In genomic region chr13:24799378-24799777, GRCm38 (mm10) we compare ENCODE assay signal across 8 mouse cellular contexts. TPM values are rescaled to one million over a fixed set of nuclear protein-coding genes. Genes with fewer than 3 reads are reported as not detected.
DNase-seq lines count a peak whose midpoint lies in the region; ATAC-seq and TF ChIP-seq lines count a peak whose summit lies in the region.

No protein-coding gene starts in this region.

- H3K9ac ChIP-seq in heart, embryonic 14.5 days (ENCODE audit: low read length) = peak overlapping the region; percentile 99
- peak overlapping the region; percentile 74 for H3K9ac ChIP-seq in liver, embryonic 15.5 days

- no peak for DNase-seq in frontal cortex, postnatal 14 days (ENCODE audit: low spot score in 2 of 2)
- DNase-seq in cerebellum, postnatal 14 days = no peak
- no peak for DNase-seq in gastrocnemius, postnatal 36 days

- H3K4me1 ChIP-seq in erythroblast, embryonic 14.5 days (ENCODE audit: control insufficient read depth) = peaks cover 18% of the 10 kb centered on the region
- H3K4me1 ChIP-seq in E14TG2a.4 (replicated peaks; ENCODE audit: low read depth, low read length) = peaks cover 34% of the 10 kb centered on the region
- peaks cover 0 to 17% of the 10 kb centered on the region in 2 experiments; a peak in 3 of 4 replicates for H3K4me1 ChIP-seq in heart, embryonic 14.5 days (ENCODE audit: control insufficient read depth in 2 of 2, insufficient read depth in 2 of 2, low read length in 2 of 2)
- peaks cover 17% of the 10 kb centered on the region for H3K4me1 ChIP-seq in liver, embryonic 15.5 days (replicated peaks)

- peak overlapping the region; percentile 79 for H3K4me3 ChIP-seq in erythroblast, embryonic 14.5 days (replicated peaks)
- H3K4me3 ChIP-seq in E14TG2a.4 (replicated peaks; ENCODE audit: low read length) = peak overlapping the region; percentile 77
- H3K4me3 ChIP-seq in heart, embryonic 14.5 days (ENCODE audit: control insufficient read depth in 1 of 2, insufficient read depth in 1 of 2, low read depth in 1 of 2, low read length in 2 of 2) = peak overlapping the region in 1 of 2 experiments; percentile 99; a peak in 2 of 4 replicates
- peak overlapping the region; percentile 94 for H3K4me3 ChIP-seq in liver, embryonic 15.5 days (replicated peaks)

- WGBS in heart, embryonic 14.5 days = 60% methylated on average over 5 of the region's 5 CpGs
- WGBS in liver, embryonic 15.5 days (ENCODE audit: insufficient replicate concordance) = 66% methylated on average over 5 of the region's 5 CpGs

- ATAC-seq in erythroblast, adult 5-6 weeks (replicated peaks; ENCODE audit: low FRiP score, poor library complexity, severe bottlenecking) = no peak
- no peak for ATAC-seq in heart, embryonic 14.5 days (ENCODE audit: insufficient number of reproducible peaks, insufficient read depth, low FRiP score, low read depth)
- ATAC-seq in liver, embryonic 15.5 days (ENCODE audit: insufficient read depth) = no peak

- peaks cover 17% of the 10 kb centered on the region for H3K36me3 ChIP-seq in erythroblast, embryonic 14.5 days (ENCODE audit: control insufficient read depth)
- peaks cover 15% of the 10 kb centered on the region for H3K36me3 ChIP-seq in E14TG2a.4 (ENCODE audit: insufficient read depth, low read length)
- H3K36me3 ChIP-seq in heart, embryonic 14.5 days (ENCODE audit: control insufficient read depth, insufficient read depth, low read length) = 0 out of 2 replicates have a peak, but pooled peaks cover 3% of the 10 kb centered on the region
- no peaks in the 10 kb centered on the region; the same call in 1 of the 2 replicates for H3K36me3 ChIP-seq in liver, embryonic 15.5 days (replicated peaks)

- intact Hi-C loops in gastrocnemius, postnatal 36 days (cut with DNase I) = no loop called here

- peak overlapping the region; percentile 91 for H3K4me2 ChIP-seq in heart, embryonic 14.5 days (ENCODE audit: low read length)
- H3K4me2 ChIP-seq in liver, embryonic 15.5 days = peak overlapping the region; percentile 89

- TF ChIP-seq CTCF in E14TG2a.4 (conservative IDR thresholded peaks at IDR 0.05; ENCODE audit: low read length) = no peak

- no peaks in the 10 kb centered on the region for H3K9me3 ChIP-seq in erythroblast, embryonic 14.5 days (ENCODE audit: control insufficient read depth, low read length)
- no peaks in the 10 kb centered on the region for H3K9me3 ChIP-seq in E14TG2a.4 (ENCODE audit: low read length)
- H3K9me3 ChIP-seq in heart, embryonic 14.5 days (ENCODE audit: control insufficient read depth, low read length) = no peaks in the 10 kb centered on the region
- no peaks in the 10 kb centered on the region for H3K9me3 ChIP-seq in liver, embryonic 15.5 days (replicated peaks)

- peak overlapping the region in 1 of 2 experiments; percentile 84; a peak in 1 of 4 replicates for H3K27ac ChIP-seq in heart, embryonic 14.5 days (replicated peaks in 1 of 2; ENCODE audit: control insufficient read depth in 1 of 2, insufficient read depth in 1 of 2, low read depth in 2 of 2, low read length in 2 of 2)
- H3K27ac ChIP-seq in liver, embryonic 15.5 days (replicated peaks) = peak overlapping the region; percentile 91

- no peaks in the 10 kb centered on the region; the same call in 1 of the 2 replicates for H3K27me3 ChIP-seq in erythroblast, embryonic 14.5 days (ENCODE audit: control insufficient read depth)
- H3K27me3 ChIP-seq in E14TG2a.4 (ENCODE audit: insufficient read depth, low read length) = no peaks in the 10 kb centered on the region
- H3K27me3 ChIP-seq in heart, embryonic 14.5 days (ENCODE audit: control insufficient read depth, insufficient read depth, low read length) = no peaks in the 10 kb centered on the region
- H3K27me3 ChIP-seq in liver, embryonic 15.5 days = no peaks in the 10 kb centered on the region

RNA-seq across cellular contexts. Expression of gene BC005537, which starts 2.1 kb away (rescaled TPM):
- polyA plus RNA-seq in erythroblast, embryonic 14.5 days (2012) = 5.3 and 6.0 TPM in 2 replicates
- total RNA-seq in erythroblast, adult 5-6 weeks (2015; ENCODE audit: low replicate concordance) = 110 and 132 TPM in 2 replicates
- total RNA-seq in erythroblast, adult 5-6 weeks (2017; ENCODE audit: low replicate concordance) = 106 and 118 TPM in 2 replicates
- 19.0 and 22.6 TPM in 2 replicates for polyA plus RNA-seq in heart, embryonic 14.5 days (2014; fragmentation: Nextera tagmentation; extraction: Ambion mirVana)
- polyA plus RNA-seq in liver, embryonic 15.5 days (2015; fragmentation: Nextera tagmentation; extraction: Ambion mirVana) = 8.3 and 11.3 TPM in 2 replicates
- total RNA-seq in gastrocnemius, postnatal 36 days (2021) = 10 to 100 TPM; 44.6 to 46.4 TPM

RNA-seq across cellular contexts. Expression of gene Acot13, which starts 32.0 kb away (rescaled TPM):
- 3.5 and 5.2 TPM in 2 replicates for polyA plus RNA-seq in erythroblast, embryonic 14.5 days (2012)
- 27.8 and 32.5 TPM in 2 replicates for total RNA-seq in erythroblast, adult 5-6 weeks (2015; ENCODE audit: low replicate concordance)
- 12.4 and 17.3 TPM in 2 replicates for total RNA-seq in erythroblast, adult 5-6 weeks (2017; ENCODE audit: low replicate concordance)
- polyA plus RNA-seq in heart, embryonic 14.5 days (2014; fragmentation: Nextera tagmentation; extraction: Ambion mirVana) = 312 and 318 TPM in 2 replicates
- 50.0 and 55.1 TPM in 2 replicates for polyA plus RNA-seq in liver, embryonic 15.5 days (2015; fragmentation: Nextera tagmentation; extraction: Ambion mirVana)
- 100 to 1,000 TPM; 124 to 130 TPM for total RNA-seq in gastrocnemius, postnatal 36 days (2021)

RNA-seq across cellular contexts. Expression of gene Tdp2, which starts 32.1 kb away (rescaled TPM):
- polyA plus RNA-seq in erythroblast, embryonic 14.5 days (2012) = 2.3 and 3.1 TPM in 2 replicates
- total RNA-seq in erythroblast, adult 5-6 weeks (2015; ENCODE audit: low replicate concordance) = 16.3 and 25.7 TPM in 2 replicates
- 16.3 and 17.6 TPM in 2 replicates for total RNA-seq in erythroblast, adult 5-6 weeks (2017; ENCODE audit: low replicate concordance)
- polyA plus RNA-seq in heart, embryonic 14.5 days (2014; fragmentation: Nextera tagmentation; extraction: Ambion mirVana) = 31.4 and 32.0 TPM in 2 replicates
- polyA plus RNA-seq in liver, embryonic 15.5 days (2015; fragmentation: Nextera tagmentation; extraction: Ambion mirVana) = 20.4 and 23.2 TPM in 2 replicates
- 1 to 10 TPM; 6.0 to 9.0 TPM for total RNA-seq in gastrocnemius, postnatal 36 days (2021)

RNA-seq across cellular contexts. Expression of gene Gmnn, which starts 37.7 kb away (rescaled TPM):
- polyA plus RNA-seq in erythroblast, embryonic 14.5 days (2012) = 1.7 and 1.8 TPM in 2 replicates
- 87.6 and 105 TPM in 2 replicates for total RNA-seq in erythroblast, adult 5-6 weeks (2015; ENCODE audit: low replicate concordance)
- 108 and 135 TPM in 2 replicates for total RNA-seq in erythroblast, adult 5-6 weeks (2017; ENCODE audit: low replicate concordance)
- 108 and 112 TPM in 2 replicates for polyA plus RNA-seq in heart, embryonic 14.5 days (2014; fragmentation: Nextera tagmentation; extraction: Ambion mirVana)
- 95.4 and 113 TPM in 2 replicates for polyA plus RNA-seq in liver, embryonic 15.5 days (2015; fragmentation: Nextera tagmentation; extraction: Ambion mirVana)
- total RNA-seq in gastrocnemius, postnatal 36 days (2021) = 1 to 10 TPM; 2.9 to 4.7 TPM

RNA-seq across cellular contexts. Expression of gene D130043K22Rik, which starts 45.6 kb away (rescaled TPM):
- not detected in 2 replicates for polyA plus RNA-seq in erythroblast, embryonic 14.5 days (2012)
- total RNA-seq in erythroblast, adult 5-6 weeks (2015; ENCODE audit: low replicate concordance) = 0.21 TPM in 1 of 2 replicates, not detected in the other
- total RNA-seq in erythroblast, adult 5-6 weeks (2017; ENCODE audit: low replicate concordance) = 0.14 and 0.34 TPM in 2 replicates
- 0.04 and 0.15 TPM in 2 replicates for polyA plus RNA-seq in heart, embryonic 14.5 days (2014; fragmentation: Nextera tagmentation; extraction: Ambion mirVana)
- polyA plus RNA-seq in liver, embryonic 15.5 days (2015; fragmentation: Nextera tagmentation; extraction: Ambion mirVana) = 0.13 and 0.15 TPM in 2 replicates
- total RNA-seq in gastrocnemius, postnatal 36 days (2021) = not detected
